Mouse (Mus musculus) heart, postnatal 4 days (tissue): ENCODE data around the gene Trappc3. TPM values are rescaled to one million over a fixed set of nuclear protein-coding genes. Genes with fewer than 3 reads are reported as not detected.

Source experiments
- DNase-seq: peaks from one replicate; pipeline ENCODE4 v3.0.0; 2021
- total RNA-seq, 2 experiments: library from RNA; stranded (reverse); gene quantifications; 2 replicates each; pipeline ENCODE4 v1.2.3; 2021

The Trappc3 gene
- total RNA-seq, 2 experiments from 2014 or later, result 50.7 to 54.3 TPM

DNA sequence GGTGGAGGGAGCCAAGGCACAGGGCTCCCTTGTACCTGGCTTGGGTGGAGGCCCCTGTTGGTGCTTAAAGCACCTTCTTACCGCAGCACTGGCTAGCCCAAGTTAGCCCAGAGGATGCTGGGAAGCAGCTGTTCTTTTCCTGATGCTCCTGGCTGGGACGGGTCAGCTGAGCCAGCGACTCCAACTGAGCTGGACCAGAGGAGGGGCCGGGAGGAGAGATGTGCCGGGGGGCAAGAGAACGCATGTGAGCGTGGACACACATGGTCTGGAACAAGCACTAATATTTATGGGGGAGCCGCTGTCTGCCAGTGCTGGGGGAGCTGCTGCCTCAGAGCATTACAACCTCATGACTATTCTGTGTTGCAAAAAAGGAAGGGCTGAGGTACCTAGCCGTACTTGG lies 16.8 kb downstream of the Trappc3 start:
- DNase-seq, result no peak

DNA sequence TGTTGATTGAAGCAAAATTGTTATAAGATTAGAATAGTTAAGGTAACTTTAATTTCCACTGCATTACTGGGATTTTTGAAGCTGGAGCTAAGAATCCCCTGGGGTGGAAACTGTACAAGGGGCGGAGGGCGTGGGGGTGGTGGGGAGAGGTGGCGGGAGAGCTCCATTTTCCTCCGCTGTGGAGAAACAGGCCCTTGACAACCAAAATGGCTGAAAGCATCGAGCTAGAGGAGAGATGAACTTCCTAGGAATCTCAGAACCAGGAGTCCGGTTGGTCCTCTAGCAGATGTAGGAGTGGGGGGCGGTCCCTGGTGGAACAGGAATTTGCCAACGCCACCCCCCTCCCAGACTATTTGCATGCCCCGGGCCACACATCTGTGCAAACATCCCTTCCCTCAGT lies 19.6 kb downstream of the Trappc3 start:
- no peak for DNase-seq

DNA sequence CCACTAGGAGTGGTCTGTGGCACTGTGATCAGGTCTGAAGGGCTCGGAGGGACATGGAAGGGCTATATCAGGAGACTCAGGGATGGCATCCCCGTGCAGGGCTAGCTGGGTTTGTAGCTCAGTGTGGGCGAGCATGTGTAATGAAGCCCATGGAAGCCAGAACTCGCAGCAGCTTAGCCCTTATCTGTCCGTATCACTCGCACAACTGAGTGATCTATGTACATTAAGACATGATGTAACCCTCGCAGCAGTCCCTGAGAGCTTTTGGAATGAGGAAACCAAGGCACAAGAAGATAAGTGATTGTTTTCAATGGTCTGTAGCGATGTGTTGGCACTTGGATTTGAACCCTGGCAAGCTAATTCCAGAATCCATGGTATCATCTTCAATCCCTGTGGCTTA lies 21.5 kb downstream of the Trappc3 start:
- no peak for DNase-seq

DNA sequence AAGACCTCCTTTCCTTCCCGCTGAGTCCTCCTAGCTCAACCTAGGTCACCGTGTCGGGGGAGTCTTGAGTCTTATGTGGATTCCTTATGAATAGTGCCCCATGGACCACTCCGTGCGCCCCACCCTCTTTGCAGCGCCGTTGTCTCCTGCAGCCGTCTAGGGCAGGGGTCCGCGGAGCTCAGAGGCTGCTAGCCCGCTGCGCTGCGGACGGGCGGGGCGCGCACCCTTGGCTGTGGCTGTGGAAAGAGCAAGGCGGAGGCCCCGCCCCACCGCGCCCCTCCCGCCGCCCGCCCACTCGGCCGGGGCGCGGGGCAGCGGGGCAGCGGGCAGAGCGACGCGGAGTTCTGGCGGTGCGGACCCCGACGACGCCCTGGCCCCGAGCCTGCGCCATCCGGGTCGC lies 24.4 kb downstream of the Trappc3 start, which contains the start of gene Col8a2:
Col8a2 (plus strand) TSS at position 302 of the 400 bp plus-strand sequence.
- peak; percentile 38 for DNase-seq

DNA sequence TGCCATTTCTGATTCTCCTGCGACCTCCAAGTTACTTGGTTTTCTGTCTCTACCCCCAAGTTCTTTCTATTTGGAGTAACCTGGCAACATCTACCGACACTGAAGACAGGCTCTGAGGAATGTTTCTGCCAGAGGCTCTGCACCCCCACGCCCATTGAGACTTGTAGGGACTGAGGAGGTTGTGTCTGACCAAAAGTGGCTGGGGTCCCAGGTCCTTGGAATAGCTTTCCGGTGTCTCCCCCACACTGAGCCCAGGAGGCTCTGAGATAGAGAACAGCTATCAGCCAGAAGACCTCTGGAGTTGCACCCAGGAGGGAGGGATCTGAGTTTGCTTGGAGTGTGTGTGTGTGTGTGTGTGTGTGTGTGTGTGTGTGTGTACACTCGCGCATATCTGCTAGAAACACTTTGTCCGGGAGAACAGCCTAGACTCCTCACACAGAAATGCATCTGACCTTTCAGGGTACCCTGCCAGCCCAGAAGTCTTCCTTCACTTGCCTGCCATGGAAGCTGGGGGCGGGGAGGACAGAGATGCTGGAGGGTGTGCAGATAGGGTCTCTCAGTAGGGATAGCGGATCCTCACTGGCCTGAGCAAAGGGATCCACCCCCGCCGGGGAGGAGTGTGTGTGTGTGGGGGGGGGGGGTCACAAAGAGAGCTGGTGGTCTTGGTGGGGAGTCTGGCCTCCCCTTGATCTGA lies 25.3 kb downstream of the Trappc3 start:
- DNase-seq, result no peak

DNA sequence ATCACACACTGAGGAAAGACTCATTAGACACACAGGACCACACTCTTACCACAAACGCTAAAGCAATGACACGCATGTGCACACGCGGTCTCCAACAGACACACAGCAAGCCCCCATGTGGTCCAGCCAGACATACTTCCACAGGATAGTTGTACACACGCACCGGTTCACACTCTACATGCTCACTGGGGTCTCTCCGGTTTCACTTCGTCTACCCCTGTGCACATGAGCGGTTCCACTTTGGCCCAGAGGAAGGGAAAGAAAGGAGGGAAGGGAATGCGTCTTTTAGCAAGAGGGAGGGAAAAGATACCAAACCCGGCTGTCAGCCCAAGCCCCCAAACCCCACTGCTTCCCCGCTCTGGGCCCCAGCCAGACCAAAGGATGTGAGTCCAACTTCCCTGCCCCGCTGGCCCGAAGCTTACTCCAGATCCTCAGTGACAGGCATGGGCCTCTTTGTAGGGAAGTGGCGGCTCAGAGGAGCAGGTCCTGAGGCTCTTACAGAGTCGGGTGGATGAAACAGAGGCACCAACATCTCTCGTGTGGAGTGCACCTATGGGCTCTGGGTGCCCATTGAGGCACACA lies 26.1 kb downstream of the Trappc3 start:
- no peak for DNase-seq

DNA sequence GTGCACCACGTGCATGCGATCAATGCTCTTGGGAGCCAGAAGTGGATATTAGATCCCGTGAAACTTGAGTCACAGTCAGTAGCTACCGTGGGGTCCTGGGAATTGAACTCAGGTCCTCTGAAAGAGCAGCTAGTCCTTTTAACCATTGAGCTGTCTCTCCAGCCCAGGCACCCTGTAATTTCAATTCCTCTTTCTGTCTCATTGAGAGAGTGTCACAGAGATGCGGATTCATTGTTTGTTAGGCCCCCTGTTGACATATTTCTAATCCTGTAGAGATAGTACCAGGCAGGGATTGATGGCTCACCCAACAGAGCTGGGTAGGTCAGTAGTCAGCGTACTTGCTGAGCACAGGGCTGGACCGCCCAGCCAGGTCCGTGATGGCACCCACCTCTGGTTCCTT lies 28.2 kb downstream of the Trappc3 start:
- DNase-seq, result no peak

DNA sequence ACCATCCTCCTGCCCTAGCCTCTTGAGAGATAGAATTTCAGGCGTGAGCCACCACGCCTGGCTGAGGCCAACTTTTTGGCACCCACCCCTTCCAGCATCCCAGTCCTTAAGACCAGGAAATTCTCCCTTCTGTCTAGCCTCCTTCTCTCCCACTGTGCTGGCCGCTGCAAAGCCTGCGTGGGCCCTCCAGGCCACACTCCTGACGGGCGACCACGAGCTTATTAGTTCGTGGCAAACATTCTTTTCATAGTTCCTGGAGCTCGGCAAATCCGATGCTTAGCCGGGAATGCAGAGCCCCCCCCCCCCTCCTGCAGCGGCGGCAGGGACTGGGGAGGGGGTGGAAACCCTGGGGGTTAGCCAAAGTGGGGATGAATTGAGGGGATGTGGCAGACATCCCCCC lies 29.1 kb downstream of the Trappc3 start:
- no peak for DNase-seq

DNA sequence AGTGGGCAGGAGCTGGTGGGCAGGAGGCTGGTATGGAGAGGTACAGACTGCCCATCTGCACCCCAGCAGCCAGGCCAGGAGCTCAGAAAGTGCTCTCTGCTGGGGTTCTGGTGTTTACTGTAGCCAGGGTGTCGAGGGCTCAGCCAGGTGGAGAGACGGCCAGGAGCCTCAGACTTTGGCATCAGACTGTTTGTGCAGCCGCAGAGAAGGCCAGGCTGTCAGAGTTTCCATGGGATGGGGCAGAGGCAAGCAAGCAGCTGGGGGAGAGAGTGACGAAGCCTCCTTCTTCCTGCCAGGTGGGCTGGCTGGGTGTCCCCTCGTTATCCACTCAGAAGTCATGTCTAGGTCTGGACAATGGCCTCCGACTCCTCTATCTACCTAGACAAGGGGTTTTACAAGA lies 33.0 kb downstream of the Trappc3 start:
- DNase-seq, result no peak

DNA sequence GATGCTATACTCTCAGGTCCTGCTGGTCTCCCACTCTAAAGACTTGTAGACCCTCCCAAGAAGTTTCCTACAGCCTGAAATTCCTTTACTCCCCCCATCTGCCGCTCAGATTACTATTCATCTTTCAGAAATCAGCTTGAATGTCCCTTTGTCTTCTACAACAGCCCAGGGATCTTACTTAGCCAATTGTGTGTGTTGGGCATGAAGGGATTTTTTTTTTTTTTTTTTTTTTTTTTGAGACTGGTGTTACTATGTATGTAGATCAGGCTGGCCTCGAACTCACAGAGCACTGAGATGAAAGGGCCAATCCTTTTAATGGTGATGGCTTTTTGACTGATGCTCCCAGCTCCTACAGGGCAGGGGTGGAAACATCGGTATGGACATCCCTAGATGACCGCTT lies 33.8 kb downstream of the Trappc3 start:
- no peak for DNase-seq

DNA sequence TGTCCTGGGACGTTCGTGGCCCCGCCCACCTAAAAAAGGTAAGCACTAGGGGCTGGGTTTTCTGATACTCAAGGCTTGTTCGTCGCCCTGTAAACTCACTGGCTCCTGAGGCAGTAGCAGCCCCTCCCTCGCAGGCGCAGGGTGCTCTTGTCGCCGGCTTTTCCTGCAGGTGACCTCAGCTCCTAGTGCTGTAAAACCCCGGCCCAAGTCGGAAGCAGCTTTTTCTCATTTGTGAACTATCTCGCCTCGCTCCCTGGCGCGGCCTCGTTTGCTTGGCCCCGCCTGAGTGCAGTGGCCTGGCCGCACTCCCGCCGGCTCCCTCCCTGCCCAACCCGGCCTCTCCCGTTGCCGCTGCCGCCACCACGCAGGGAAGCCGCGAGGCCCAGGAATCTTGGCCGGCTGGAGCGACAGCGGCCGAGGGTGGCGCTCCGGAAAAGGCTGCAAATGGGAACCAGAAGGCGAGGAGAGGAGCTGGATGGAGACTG lies 34.5 kb downstream of the Trappc3 start:
- DNase-seq, result peak; percentile 82

DNA sequence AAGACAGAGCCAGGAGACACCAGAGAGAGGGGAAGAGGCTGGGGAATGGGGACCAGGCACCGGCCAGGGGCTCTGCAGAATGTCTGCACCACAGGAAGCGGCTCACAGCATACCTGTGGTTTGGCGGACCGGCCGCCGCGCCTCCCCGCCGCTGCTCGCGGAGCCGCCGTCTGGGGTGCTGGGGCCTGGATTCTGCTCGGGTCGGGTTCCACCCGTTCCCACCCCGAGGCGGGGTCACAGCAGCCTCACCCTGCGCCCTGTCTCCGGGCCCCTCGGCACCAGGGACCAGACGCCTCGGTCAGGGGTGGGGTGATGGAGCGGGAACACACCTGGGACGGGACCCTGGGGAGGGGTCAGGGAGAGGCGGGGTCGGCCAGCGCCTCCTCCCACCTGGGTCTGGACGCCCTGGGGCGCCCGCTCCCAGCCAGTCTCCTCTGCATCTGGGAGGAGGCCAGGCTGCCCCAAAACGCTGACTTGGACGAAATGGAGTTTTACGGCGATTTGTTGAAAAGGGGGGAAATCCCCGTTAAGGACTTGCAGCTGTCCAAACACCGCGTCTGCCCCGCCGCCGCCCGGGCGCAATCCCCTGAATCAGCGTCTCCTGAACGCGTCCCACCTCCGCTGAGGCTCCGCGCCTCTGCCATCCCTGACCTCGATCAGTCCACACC lies 38.9 kb downstream of the Trappc3 start:
- DNase-seq, result no peak

DNA sequence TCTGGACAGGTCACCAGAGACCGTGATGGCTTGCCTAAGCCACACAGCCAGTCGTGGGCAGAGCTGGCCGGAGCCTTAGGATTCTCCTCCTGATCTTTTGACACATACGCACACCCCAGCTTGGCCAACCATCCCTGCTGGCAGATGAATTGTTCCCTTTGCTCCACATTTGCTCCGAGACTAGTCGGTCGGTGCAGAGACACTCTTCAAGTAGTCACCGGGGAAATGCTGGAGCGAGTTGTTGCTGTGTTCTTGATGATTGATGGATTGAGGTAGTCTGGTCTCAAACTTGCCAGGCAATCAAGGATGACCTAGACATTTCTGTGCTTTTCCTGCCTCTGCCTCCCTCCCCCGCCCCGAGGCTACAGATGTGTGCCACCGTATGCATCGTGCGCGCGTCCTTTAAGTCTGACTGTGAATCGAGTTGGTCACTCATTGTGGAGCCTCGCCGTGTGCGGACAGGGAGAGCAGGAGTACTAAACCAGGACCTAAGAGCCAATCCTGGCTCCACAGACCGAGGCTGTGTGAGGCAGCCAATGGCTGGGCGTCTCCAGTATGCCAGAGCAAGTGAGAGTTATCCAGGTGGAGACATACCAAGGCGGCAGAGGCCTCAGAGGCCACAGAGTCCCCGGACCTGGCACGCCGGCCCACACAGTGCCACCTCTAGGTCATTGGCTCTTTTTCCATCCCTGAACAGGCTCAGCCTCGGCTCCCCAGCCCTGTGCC lies 39.6 kb downstream of the Trappc3 start:
- DNase-seq, result no peak

DNA sequence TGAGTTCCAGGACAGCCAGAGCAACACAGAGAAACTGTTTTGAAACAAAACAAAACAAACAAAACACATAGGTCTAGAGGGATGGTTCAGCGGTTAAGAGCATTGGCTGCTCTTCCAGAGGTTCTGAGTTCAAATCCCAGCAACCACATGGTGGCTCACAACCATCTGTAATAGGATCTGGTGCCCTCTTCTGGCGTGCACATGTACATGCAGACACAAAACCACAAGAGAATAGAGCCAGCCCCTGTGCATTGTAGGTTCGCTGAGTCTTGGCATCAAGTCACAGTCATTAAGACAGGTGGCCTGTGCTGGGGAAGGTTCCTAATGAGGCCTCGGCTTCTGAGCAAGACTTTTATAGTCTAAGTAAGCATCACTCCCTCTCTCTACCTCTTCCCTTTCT lies 41.8 kb downstream of the Trappc3 start:
- DNase-seq, result no peak

DNA sequence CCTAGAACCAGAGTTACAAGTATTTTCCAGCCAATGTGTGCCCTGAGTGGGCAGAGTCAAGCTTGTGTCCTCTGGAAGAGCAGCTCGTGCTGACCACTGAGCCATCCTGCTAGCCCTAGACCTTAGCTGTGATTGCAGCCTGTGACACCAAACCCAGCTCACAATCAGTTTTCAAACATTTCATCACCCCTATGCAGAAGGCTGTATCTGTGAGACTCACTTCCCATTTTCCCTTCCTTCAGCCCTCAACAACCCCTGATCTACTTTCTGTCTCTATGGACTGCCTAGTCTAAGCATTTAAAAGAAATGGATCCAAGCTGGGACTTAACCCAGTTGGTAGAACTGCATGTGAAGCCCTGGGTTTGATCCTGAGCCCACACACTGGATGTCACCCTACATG lies 43.3 kb downstream of the Trappc3 start:
- DNase-seq, result no peak

DNA sequence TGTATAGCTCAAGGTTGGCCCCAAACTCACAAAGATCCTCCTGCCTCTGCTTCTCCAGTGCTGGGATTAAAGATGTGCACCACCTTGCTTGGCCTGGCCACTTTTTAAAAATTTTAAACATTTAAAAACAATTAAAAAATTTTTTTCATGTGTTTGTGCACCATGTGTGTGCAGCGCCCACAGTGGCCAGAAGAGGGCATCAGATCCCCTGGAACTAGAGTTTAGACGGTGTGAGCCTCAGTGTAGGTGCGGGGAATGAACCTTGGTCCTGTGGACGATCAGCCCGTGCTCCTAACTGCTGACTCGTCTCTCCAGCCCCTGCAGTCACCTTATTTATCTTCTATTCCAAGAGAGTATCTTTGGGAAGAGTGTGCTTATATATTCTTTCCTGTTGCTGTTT lies 43.9 kb downstream of the Trappc3 start:
- no peak for DNase-seq

DNA sequence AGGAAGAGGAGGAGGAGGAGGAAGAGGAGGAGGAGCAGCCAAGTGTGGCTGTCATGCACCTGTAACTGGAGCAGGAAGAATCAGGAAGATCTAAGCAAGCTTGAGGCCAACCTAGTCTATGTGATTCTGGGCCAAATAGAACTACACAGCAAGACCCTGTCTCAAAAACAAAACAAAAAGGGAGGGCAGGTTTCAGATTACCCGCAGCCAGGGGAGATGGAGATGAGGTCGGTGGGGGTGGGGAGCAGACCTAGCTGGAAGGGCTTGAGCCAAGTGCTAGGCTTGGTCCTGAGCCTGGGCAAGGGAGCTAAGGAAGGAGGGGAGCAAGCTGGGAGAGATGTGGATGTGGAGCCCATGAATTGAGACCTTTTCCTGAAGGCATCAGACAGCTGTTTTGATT lies 44.7 kb downstream of the Trappc3 start:
- no peak for DNase-seq

DNA sequence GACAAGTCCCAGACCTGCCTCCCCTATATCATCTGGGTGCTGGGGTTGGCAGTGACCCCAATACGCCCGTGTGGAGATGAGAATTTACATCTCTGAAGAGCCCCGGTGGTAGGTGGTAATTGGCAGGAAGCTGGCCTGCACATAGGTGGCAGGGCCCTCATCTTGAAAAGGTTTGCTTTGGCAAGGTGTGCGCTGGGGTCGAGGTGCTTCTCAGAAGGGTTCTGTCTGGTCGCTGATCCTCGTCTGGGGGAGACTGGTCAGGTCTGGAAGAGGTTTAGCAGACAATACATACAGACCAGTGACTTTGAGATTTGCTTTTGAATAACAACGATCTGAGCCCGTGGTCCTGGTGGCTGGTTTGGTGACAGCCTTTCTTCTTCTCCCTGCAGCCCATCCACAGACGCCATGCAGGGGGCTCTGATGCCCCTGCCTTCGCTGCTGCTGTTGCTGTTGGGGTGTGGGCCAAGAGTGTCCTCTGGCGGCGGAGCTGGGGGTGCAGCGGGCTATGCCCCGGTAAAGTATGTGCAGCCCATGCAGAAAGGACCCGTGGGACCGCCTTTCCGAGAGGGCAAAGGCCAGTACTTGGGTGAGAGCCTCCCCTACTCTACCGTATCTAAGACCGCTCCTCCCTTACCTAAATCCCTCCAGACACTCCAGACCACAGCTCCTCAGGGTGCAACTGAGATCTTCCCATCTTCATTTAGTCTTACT lies 47.2 kb downstream of the Trappc3 start:
- peak; percentile 52 for DNase-seq

DNA sequence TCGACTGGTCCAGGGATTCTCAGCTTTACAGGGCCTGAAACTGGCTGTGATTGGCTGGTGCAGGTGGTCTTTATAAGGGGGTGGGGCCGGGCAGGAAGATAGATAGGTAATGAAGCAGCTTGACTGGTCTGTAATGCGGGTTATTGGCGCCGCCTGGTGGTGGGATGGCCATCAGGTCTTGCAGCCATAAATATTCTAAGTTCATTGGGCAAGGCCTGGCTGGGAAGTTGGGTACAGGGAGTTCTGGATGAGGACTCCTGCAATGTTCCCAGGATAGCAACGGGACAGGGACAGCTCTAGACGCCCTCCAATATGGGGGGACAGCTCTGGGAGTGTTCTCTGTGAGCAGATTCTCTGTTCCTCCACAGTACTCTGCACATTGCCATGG lies 47.8 kb downstream of the Trappc3 start:
- DNase-seq, result peak; percentile 92

DNA sequence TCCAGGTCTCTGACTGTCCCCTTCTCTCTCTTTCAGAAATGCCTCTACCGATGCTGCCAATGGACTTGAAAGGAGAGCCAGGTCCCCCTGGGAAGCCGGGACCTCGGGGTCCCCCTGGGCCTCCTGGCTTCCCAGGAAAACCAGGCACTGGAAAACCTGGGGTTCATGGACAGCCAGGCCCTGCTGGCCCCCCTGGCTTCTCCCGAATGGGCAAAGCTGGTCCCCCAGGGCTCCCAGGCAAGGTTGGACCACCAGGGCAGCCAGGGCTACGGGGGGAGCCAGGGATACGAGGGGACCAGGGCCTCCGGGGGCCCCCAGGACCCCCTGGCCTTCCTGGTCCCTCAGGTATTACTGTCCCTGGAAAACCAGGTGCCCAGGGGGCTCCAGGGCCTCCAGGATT lies 48.2 kb downstream of the Trappc3 start:
- DNase-seq, result no peak

DNA sequence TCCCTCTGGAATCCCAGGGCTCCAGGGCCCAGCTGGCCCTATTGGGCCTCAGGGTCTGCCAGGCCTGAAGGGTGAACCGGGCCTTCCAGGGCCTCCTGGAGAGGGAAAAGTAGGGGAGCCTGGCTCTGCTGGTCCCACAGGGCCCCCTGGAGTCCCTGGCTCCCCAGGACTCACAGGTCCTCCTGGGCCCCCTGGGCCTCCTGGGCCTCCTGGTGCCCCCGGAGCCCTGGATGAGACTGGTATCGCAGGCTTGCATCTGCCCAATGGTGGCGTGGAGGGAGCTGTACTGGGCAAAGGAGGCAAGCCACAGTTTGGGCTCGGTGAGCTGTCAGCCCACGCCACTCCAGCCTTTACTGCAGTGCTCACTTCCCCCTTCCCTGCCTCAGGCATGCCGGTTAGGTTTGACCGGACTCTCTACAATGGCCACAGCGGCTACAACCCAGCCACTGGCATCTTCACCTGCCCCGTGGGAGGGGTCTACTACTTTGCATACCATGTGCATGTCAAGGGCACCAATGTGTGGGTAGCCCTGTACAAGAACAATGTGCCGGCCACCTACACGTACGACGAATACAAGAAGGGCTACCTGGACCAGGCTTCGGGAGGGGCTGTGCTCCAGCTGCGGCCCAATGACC lies 49.6 kb downstream of the Trappc3 start:
- DNase-seq, result no peak

DNA sequence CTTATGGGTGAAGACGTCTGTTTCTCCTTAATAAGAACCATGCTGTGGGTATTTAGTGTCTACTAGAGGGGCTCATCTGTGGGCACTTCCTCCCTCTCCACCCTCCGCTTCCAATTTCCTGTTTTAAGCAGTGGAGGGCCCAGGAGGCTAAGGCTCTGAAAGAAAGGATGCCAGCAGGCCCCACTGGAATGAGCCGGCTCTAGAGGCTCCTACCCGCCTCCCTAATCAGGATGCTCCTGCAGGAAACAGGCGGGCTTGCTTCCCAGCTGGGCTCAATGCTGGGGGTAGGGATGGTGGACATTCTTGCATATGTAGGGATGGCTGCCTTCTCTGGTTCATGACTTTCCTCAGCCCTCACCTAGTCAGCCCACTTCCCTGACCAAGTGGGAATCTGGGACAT lies 51.1 kb downstream of the Trappc3 start:
- DNase-seq, result no peak
